ENCODE assay signal across 8 mouse cellular contexts in the genomic region with DNA sequence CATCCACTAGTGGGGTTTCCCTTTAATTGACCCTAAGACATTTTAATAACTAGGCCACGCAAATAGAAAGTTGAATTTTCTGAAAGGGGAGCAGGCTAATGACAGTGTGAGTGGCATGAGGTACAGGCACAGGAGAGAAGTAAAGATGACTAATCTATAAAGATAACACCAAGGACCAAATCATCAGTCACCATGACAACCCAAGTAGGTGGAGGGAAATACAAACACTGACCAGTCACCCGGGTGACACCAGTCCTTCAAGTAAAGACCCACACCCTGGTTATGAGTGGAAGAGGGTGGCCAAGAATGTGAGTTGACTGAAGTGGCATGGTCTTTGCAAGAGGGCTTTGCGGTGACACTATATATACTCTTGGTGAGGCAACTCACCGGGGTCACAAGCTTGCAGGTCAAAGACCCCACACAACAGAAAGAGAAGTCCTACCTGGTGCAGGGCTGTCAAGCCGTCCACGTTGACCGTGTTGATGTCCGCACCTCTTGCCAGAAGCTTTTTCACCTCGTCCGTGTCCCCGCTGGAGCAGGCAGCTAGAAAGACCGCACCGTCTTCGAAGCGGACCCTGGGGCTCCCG. TPM values are rescaled to one million over a fixed set of nuclear protein-coding genes. Genes with fewer than 3 reads are reported as not detected.
DNase-seq lines count a peak whose midpoint lies in the region; ATAC-seq and TF ChIP-seq lines count a peak whose summit lies in the region.

No protein-coding gene starts in this region.

- peak overlapping the region; percentile 93 for H3ac ChIP-seq in C2C12 (ENCODE audit: control insufficient read depth, insufficient read length, low read depth)
- peak overlapping the region; percentile 79 for H3ac ChIP-seq in myocyte (ENCODE audit: control insufficient read depth, insufficient read length)

- H3K4me3 ChIP-seq in C2C12 (ENCODE audit: insufficient read depth, poor library complexity, severe bottlenecking) (peak overlapping the region; percentile 74), myocyte (peak overlapping the region; percentile 74)
- H3K4me3 ChIP-seq in embryonic facial prominence, embryonic 13.5 days, result peak overlapping the region; percentile 81
- peak overlapping the region; percentile 93 for H3K4me3 ChIP-seq in intestine, postnatal 0 days (ENCODE audit: low read depth, low read length)

- peak; percentile 16 for DNase-seq in embryo, embryonic 10 days (ENCODE audit: low spot score)
- DNase-seq in embryo, embryonic 11 days, result no peak
- no peak for DNase-seq in urinary bladder, postnatal 14 days (ENCODE audit: low spot score)
- no peak for DNase-seq in kidney, adult 18-20 months

- peak overlapping the region; percentile 85 for H3K27ac ChIP-seq in embryonic facial prominence, embryonic 13.5 days
- H3K27ac ChIP-seq in intestine, postnatal 0 days (ENCODE audit: low read depth, low read length), result 0 out of 2 replicates have a peak overlapping the region, but pooled peaks have one; percentile 64

- H3K9ac ChIP-seq in embryonic facial prominence, embryonic 13.5 days, result peak overlapping the region; percentile 87
- peak overlapping the region; percentile 72 for H3K9ac ChIP-seq in intestine, postnatal 0 days (ENCODE audit: low read depth, low read length)

- no peaks in the 10 kb centered on the region for H3K79me3 ChIP-seq in C2C12 (ENCODE audit: low read depth)

- 6% methylated on average over 16 of the region's 16 CpGs for WGBS in embryonic facial prominence, embryonic 13.5 days
- 2% methylated on average over 16 of the region's 16 CpGs for WGBS in intestine, postnatal 0 days

- H3K4me2 ChIP-seq in embryonic facial prominence, embryonic 13.5 days, result peak overlapping the region; percentile 80
- H3K4me2 ChIP-seq in intestine, postnatal 0 days (replicated peaks; ENCODE audit: low read depth), result peak overlapping the region; percentile 80
- peak overlapping the region; percentile 95 for H3K4me2 ChIP-seq in myocyte (ENCODE audit: low read depth)

- H3K79me2 ChIP-seq in C2C12 (ENCODE audit: control insufficient read depth, insufficient read depth), result peaks cover 30% of the 10 kb centered on the region
- peaks cover 16% of the 10 kb centered on the region for H3K79me2 ChIP-seq in myocyte (ENCODE audit: control insufficient read depth, insufficient read depth)

- no peaks in the 10 kb centered on the region for H3K9me3 ChIP-seq in embryonic facial prominence, embryonic 13.5 days
- H3K9me3 ChIP-seq in intestine, postnatal 0 days (ENCODE audit: control insufficient read depth), result no peaks in the 10 kb centered on the region

- no peaks in the 10 kb centered on the region for H3K27me3 ChIP-seq in C2C12 (ENCODE audit: control insufficient read depth, insufficient read depth, insufficient read length)
- H3K27me3 ChIP-seq in embryonic facial prominence, embryonic 13.5 days, result no peaks in the 10 kb centered on the region
- H3K27me3 ChIP-seq in intestine, postnatal 0 days (replicated peaks; ENCODE audit: control insufficient read depth, insufficient read depth, low read length), result no peaks in the 10 kb centered on the region
- no peaks in the 10 kb centered on the region for H3K27me3 ChIP-seq in myocyte (ENCODE audit: control insufficient read depth, insufficient read depth, insufficient read length)

- no peak for TF ChIP-seq CTCF in C2C12 (IDR thresholded peaks at IDR 0.05; ENCODE audit: control insufficient read depth, insufficient read depth, insufficient read length)
- TF ChIP-seq CTCF in intestine, postnatal 0 days (IDR thresholded peaks at IDR 0.05; ENCODE audit: low read depth), result no peak

- 0 out of 2 replicates have a peak, but pooled peaks have one; percentile 41 for ATAC-seq in embryonic facial prominence, embryonic 13.5 days (ENCODE audit: insufficient number of reproducible peaks, insufficient read depth, low FRiP score, low TSS enrichment, low read depth)
- ATAC-seq in intestine, postnatal 0 days, result peak; percentile 23; the same call in 1 of the 2 replicates

- TF ChIP-seq POLR2A in myocyte (IDR thresholded peaks at IDR 0.05; ENCODE audit: insufficient read length, low read depth), result no peak

- H3K36me3 ChIP-seq in C2C12 (ENCODE audit: control insufficient read depth, insufficient read depth) (no peaks in the 10 kb centered on the region), myocyte (ENCODE audit: control insufficient read depth, insufficient read depth) (no peaks in the 10 kb centered on the region)
- H3K36me3 ChIP-seq in embryonic facial prominence, embryonic 13.5 days, result no peaks in the 10 kb centered on the region; the same call in 1 of the 2 replicates
- no peaks in the 10 kb centered on the region for H3K36me3 ChIP-seq in intestine, postnatal 0 days (ENCODE audit: control insufficient read depth, insufficient read depth)

- peaks cover 13% of the 10 kb centered on the region for H3K4me1 ChIP-seq in embryonic facial prominence, embryonic 13.5 days
- peaks cover 7% of the 10 kb centered on the region; the same call in 1 of the 2 replicates for H3K4me1 ChIP-seq in intestine, postnatal 0 days (replicated peaks; ENCODE audit: control insufficient read depth, insufficient read depth, low read length)

TF ChIP-seq in C2C12, 6 proteins besides CTCF, POLR2A, EP300 and RAD21:
- TF ChIP-seq CEBPB (IDR thresholded peaks at IDR 0.05; ENCODE audit: low read depth) (no peak), MAX (IDR thresholded peaks at IDR 0.05) (no peak), MYOD1 (IDR thresholded peaks at IDR 0.05; ENCODE audit: control insufficient read depth, insufficient read length, low read depth) (no peak), FOSL1 (IDR thresholded peaks at IDR 0.05; ENCODE audit: insufficient read depth, low read length, poor library complexity, severe bottlenecking) (no peak), MYOG (IDR thresholded peaks at IDR 0.05; ENCODE audit: control insufficient read depth, extremely low read depth, insufficient read length) (no peak), USF1 (IDR thresholded peaks at IDR 0.05; ENCODE audit: low read depth) (no peak)

TF ChIP-seq in myocyte, 11 proteins besides CTCF, POLR2A, EP300 and RAD21:
- TF ChIP-seq POLR2AphosphoS2 (IDR thresholded peaks at IDR 0.05; ENCODE audit: insufficient read length, low read depth) (no peak), MYOG (IDR thresholded peaks at IDR 0.05; ENCODE audit: control insufficient read depth in 1 of 3, insufficient read depth in 1 of 3, insufficient read length in 2 of 3, low read depth in 2 of 3) (no peak), E2F4 (IDR thresholded peaks at IDR 0.05; ENCODE audit: insufficient read depth) (no peak), SRF (IDR thresholded peaks at IDR 0.05; ENCODE audit: control insufficient read depth, insufficient read length, low read depth) (no peak), TCF3 (IDR thresholded peaks at IDR 0.05; ENCODE audit: insufficient read length, low read depth) (no peak), MYOD1 (IDR thresholded peaks at IDR 0.05; ENCODE audit: control insufficient read depth in 1 of 3, insufficient read length in 2 of 3, low read depth in 2 of 3) (no peak), CEBPB (IDR thresholded peaks at IDR 0.05; ENCODE audit: insufficient read depth, poor library complexity, severe bottlenecking) (no peak), TCF12 (IDR thresholded peaks at IDR 0.05; ENCODE audit: insufficient read depth, poor library complexity, severe bottlenecking) (no peak), USF1 (IDR thresholded peaks at IDR 0.05; ENCODE audit: low read depth) (no peak), REST (IDR thresholded peaks at IDR 0.05; ENCODE audit: insufficient read depth, insufficient read length) (no peak), MAX (IDR thresholded peaks at IDR 0.05; ENCODE audit: low read depth) (no peak)

RNA-seq across cellular contexts. Expression of a gene that starts 0.6 kb away (rescaled TPM):
- 1.5 TPM for polyA plus RNA-seq in C2C12 (2012; fragmentation: generic; extraction: Trizol)
- 9.9 and 12.1 TPM in 2 replicates for polyA plus RNA-seq in embryonic facial prominence, embryonic 13.5 days (2015; fragmentation: Nextera tagmentation; extraction: Ambion mirVana)
- polyA plus RNA-seq in intestine, postnatal 0 days (2015; fragmentation: Nextera tagmentation; extraction: Ambion mirVana), result 11.5 and 13.0 TPM in 2 replicates
- 4.4 TPM for polyA plus RNA-seq in myocyte (2012; fragmentation: generic; extraction: Trizol)

RNA-seq across cellular contexts. Expression of a gene that starts 7.2 kb away (rescaled TPM):
- polyA plus RNA-seq in C2C12 (2012; fragmentation: generic; extraction: Trizol) (13.5 TPM), myocyte (2012; fragmentation: generic; extraction: Trizol) (4.0 TPM)
- 35.7 and 37.9 TPM in 2 replicates for polyA plus RNA-seq in embryonic facial prominence, embryonic 13.5 days (2015; fragmentation: Nextera tagmentation; extraction: Ambion mirVana)
- polyA plus RNA-seq in intestine, postnatal 0 days (2015; fragmentation: Nextera tagmentation; extraction: Ambion mirVana), result 9.4 and 12.3 TPM in 2 replicates
